Mouse (Mus musculus) kidney, embryonic 15.5 days (tissue): ENCODE data around the gene Gata1. TPM values are rescaled to one million over a fixed set of nuclear protein-coding genes. Genes with fewer than 3 reads are reported as not detected.
A peak's percentile ranks its signal among the peaks of the same experiment; 100 is the strongest.

Experiments
- ATAC-seq: fragments of 200-750 bp; cut with Nextera tagmentation; replicated peaks from 2 replicates; pipeline ENCODE4 v1.8.0; 2017; ENCODE audit warnings: moderate TSS enrichment; ENCODE audit not compliant: low FRiP score
- H3K27ac ChIP-seq: fragments of 300-500 bp; sonication (generic); 2 replicates; pipeline ENCODE4 v1.5.1; 2015; ENCODE audit warnings: mild to moderate bottlenecking, inconsistent platforms
- H3K27me3 ChIP-seq: fragments of 300-500 bp; sonication (generic); 2 replicates; pipeline ENCODE4 v1.6.1; 2015; ENCODE audit warnings: inconsistent platforms
- H3K36me3 ChIP-seq: fragments of 300-500 bp; sonication (generic); 2 replicates; pipeline ENCODE4 v1.6.1; 2015; ENCODE audit warnings: inconsistent platforms
- H3K4me1 ChIP-seq: fragments of 300-500 bp; sonication (generic); 2 replicates; pipeline ENCODE4 v1.6.1; 2015; ENCODE audit warnings: inconsistent platforms
- H3K4me2 ChIP-seq: fragments of 300-500 bp; sonication (generic); 2 replicates; pipeline ENCODE4 v1.6.1; 2015; ENCODE audit warnings: moderate library complexity, mild to moderate bottlenecking, inconsistent platforms
- H3K4me3 ChIP-seq: fragments of 300-500 bp; sonication (generic); replicated peaks from 2 replicates; pipeline ENCODE4 v1.5.1; 2015; ENCODE audit warnings: mild to moderate bottlenecking, inconsistent platforms
- H3K9ac ChIP-seq: fragments of 300-500 bp; sonication (generic); 2 replicates; pipeline ENCODE4 v1.6.1; 2015; ENCODE audit warnings: mild to moderate bottlenecking, inconsistent platforms
- H3K9me3 ChIP-seq: fragments of 300-500 bp; sonication (generic); replicated peaks from 2 replicates; pipeline ENCODE4 v1.6.1; 2016; ENCODE audit warnings: inconsistent platforms
- whole genome bisulfite sequencing: fragments of 180-500 bp; shearing (Covaris S2); methylation state at CpG from one replicate; pipeline ENCODE4 v1.1.7; 2015; ENCODE audit warnings: mixed read lengths; 5-methylcytosine and 5-hydroxymethylcytosine counted together
- polyA plus RNA-seq: library from polyadenylated mRNA; unstranded; fragments of >200 nt; fragmentation: Nextera tagmentation; extraction: Ambion mirVana; gene quantifications from 2 replicates; pipeline ENCODE4 v1.2.1, GENCODE M21; 2015

Gene Gata1
- polyA plus RNA-seq, 1 experiment from 2014 or later: 2.3 TPM

DNA sequence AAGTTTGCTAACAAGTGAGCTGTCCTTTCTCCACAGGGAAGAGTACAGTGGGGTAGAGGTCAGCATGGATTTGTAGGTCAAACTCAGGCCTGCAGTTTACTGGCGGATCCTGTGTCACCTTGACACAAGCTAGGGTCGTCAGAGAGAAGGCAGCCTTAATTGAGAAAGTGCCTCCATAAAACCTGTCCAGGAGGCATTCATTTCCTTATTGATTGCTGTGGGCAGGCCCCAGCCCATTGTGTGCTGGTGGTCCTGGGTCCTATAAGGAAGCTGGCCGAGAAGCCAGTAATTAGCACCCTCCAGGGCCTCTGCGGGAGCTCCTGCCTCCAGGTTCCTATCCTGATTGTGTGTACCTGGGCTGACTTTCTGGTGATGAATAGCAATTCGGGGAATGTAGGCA lies 24.1 kb upstream of the Gata1 start:
- Histone ChIP-seq H3K9me3 (no peaks in the 10 kb centered on the region), H3K36me3 (no peaks in the 10 kb centered on the region), H3K4me2 (no peak overlapping the region), H3K4me1 (no peaks in the 10 kb centered on the region), H3K27me3 (no peaks in the 10 kb centered on the region), H3K4me3 (no peak overlapping the region), H3K27ac (no peak overlapping the region), H3K9ac (no peak overlapping the region)
- 20% methylated on average over 5 of the region's 5 CpGs for WGBS
- ATAC-seq: no peak

DNA sequence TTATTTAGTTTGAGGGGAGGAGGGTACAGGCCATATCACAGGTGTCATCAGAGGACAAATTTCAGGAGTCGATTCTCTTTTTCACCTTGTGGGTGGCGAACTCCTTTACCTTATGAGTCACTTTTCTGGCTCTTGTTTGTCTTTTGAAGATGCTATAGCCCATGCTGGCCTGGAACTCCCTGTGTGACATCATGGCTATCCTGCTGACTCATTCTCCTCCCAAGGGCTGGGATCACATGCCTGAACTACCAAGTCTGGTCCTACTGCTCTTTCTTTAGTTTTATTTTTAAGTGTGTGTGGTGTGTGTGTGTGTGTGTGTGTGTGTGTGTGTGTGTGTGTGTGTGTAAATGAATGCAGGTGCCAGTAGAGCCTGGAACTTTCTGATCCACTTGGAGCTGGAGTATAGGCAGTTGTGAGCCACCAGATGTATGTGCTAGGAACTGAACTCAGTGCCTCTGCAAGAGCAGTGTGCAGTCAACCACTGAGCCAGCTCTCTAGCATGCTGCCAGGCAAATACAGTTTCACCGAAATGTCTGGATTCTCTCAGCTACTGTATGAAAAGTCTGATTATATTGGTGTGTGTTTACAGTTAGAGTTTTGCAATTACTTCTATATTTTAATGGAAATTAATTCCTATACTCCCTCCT lies 22.8 kb upstream of the Gata1 start:
- H3K36me3 ChIP-seq: no peaks in the 10 kb centered on the region
- 77% methylated on average over 3 of the region's 3 CpGs for WGBS

DNA sequence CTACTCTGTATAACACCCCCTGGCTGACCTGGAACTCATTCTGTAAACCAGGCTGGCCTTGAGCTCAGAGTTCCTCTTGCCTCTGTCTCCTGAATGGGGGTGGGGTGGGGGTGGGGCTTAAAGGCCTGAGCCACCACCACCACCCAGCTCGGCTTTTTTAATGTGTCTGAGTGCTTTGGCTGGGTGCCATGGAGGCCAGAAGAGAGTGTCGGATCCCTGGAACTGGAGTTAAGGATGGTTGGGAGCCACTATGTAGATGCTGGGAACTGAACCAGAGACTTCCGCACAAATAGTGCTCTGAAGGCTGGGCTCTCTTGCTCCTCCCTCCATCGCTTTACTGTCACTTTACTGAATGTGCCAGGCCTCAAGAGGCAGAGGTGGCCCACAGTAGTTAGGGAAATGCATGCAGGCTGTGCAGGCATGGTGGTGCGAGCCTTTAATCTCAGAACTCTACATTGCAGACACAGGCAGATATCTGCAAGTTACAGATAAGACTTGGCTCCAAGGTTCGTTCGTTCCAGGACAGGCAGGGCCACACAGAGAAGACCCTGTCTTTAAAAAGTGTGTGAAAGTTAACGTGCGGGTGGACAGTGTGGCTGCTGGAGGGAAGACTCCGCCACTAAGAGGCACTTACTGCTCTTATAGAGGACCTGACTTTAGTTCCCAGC lies 15.3 kb upstream of the Gata1 start:
- Histone ChIP-seq H3K4me2 (no peak overlapping the region), H3K27me3 (no peaks in the 10 kb centered on the region), H3K9me3 (no peaks in the 10 kb centered on the region), H3K36me3 (no peaks in the 10 kb centered on the region), H3K9ac (no peak overlapping the region), H3K27ac (0 out of 2 replicates have a peak overlapping the region, but pooled peaks have one; percentile 45), H3K4me1 (no peaks in the 10 kb centered on the region), H3K4me3 (no peak overlapping the region)
- no peak for ATAC-seq
- WGBS: 74% methylated on average over 10 of the region's 10 CpGs

More for the DNA sequence above, 22.8 kb upstream of the Gata1 start:
- Histone ChIP-seq H3K9me3 (no peaks in the 10 kb centered on the region), H3K4me1 (no peaks in the 10 kb centered on the region), H3K9ac (no peak overlapping the region), H3K27me3 (no peaks in the 10 kb centered on the region), H3K27ac (no peak overlapping the region), H3K4me2 (no peak overlapping the region), H3K4me3 (no peak overlapping the region)
- ATAC-seq: no peak

DNA sequence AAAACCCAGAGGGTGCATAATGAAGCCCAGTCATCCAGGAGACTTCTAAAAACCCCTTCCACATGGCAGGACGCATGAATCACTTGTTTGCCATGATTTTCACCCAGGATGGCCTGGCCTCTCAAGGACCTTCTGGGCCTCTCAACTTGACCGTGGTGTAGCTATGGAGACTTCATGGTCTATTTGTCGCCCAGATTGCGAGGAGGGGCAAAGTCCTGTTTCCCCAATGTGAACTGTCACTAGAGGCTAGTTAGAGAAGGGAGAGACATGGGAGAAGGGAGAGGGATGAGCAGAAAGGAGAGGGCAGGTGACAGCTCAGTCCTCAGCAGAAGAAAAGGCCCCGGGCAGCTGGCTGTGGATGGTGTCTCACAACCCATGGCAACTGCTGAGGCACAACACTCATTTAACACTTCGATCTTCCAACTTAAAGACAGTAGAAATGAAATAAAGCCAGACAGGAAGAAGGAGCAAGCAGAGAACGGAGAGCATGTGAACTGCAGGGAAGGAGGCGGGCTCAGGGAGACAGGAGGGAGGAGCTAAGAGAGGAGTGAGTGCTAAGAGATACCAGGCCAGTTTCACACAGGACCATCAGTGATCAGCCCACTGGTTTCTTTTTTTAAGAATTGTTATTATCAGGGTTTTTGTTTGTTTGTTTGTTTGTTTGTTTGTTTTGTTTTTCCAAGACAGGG lies 14.7 kb upstream of the Gata1 start:
- no peak overlapping the region for H3K4me2 ChIP-seq

DNA sequence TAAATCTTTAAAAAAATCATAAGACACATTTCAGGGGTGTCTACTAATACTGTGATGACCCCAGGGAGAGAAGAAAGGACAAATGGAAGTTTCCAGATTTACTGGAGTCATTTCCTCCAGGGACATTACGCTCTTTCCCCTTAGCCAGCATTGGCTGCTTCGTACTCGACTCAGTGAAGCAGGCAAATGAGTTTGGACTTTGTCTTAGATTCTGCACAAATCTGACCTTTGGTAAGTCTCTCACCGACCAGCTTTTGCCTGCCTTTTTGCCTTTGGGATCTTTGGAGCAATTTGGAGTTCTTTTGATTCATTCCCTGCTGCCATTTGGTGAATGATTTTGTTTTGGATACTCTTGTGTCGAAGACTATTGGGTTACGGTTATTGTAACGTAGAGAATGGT lies 3.5 kb upstream of the Gata1 start:
- Histone ChIP-seq H3K4me2 (no peak overlapping the region), H3K36me3 (no peaks in the 10 kb centered on the region), H3K27me3 (no peaks in the 10 kb centered on the region), H3K4me1 (no peaks in the 10 kb centered on the region), H3K9ac (no peak overlapping the region), H3K9me3 (no peaks in the 10 kb centered on the region), H3K27ac (no peak overlapping the region), H3K4me3 (no peak overlapping the region)
- ATAC-seq: no peak
- 84% methylated on average over 7 of the region's 7 CpGs for WGBS

More for the DNA sequence above, 14.7 kb upstream of the Gata1 start:
- Histone ChIP-seq H3K4me3 (no peak overlapping the region), H3K36me3 (no peaks in the 10 kb centered on the region), H3K9ac (no peak overlapping the region), H3K9me3 (no peaks in the 10 kb centered on the region), H3K27me3 (no peaks in the 10 kb centered on the region), H3K4me1 (no peaks in the 10 kb centered on the region), H3K27ac (peak overlapping the region; percentile 45; the same call in 1 of the 2 replicates)
- peak; percentile 67; the same call in 1 of the 2 replicates for ATAC-seq
- WGBS: 53% methylated on average over 8 of the region's 8 CpGs

- Histone ChIP-seq H3K4me1 (no peaks in the 10 kb centered on the region), H3K4me2 (no peak overlapping the region), H3K9me3 (no peaks in the 10 kb centered on the region), H3K4me3 (no peak overlapping the region), H3K27ac (no peak overlapping the region), H3K36me3 (no peaks in the 10 kb centered on the region), H3K27me3 (no peaks in the 10 kb centered on the region), H3K9ac (no peak overlapping the region)
- WGBS: 70% methylated on average over 4 of the region's 4 CpGs
- peak; percentile 49; the same call in 1 of the 2 replicates for ATAC-seq
These were observed 6.6 kb downstream of the Gata1 start for GRCm38 (mm10) chrX:7971292-7971691.

GRCm38 (mm10) chrX:7968899-7969298 lies 9.0 kb downstream of the Gata1 start:
- no peak overlapping the region for H3K4me2 ChIP-seq
- no peaks in the 10 kb centered on the region for H3K9me3 ChIP-seq
- H3K9ac ChIP-seq: no peak overlapping the region
- H3K27me3 ChIP-seq: no peaks in the 10 kb centered on the region
- no peak overlapping the region for H3K4me3 ChIP-seq
- 92% methylated on average over 3 of the region's 3 CpGs for WGBS
- no peak overlapping the region for H3K27ac ChIP-seq
- H3K36me3 ChIP-seq: no peaks in the 10 kb centered on the region
- H3K4me1 ChIP-seq: no peaks in the 10 kb centered on the region
- no peak for ATAC-seq

GRCm38 (mm10) chrX:7968226-7968625 lies 9.6 kb downstream of the Gata1 start:
- Histone ChIP-seq H3K9me3 (no peaks in the 10 kb centered on the region), H3K4me2 (no peak overlapping the region), H3K36me3 (no peaks in the 10 kb centered on the region), H3K4me3 (no peak overlapping the region), H3K9ac (no peak overlapping the region), H3K4me1 (no peaks in the 10 kb centered on the region), H3K27ac (no peak overlapping the region), H3K27me3 (no peaks in the 10 kb centered on the region)
- no peak for ATAC-seq
- 86% methylated on average over 8 of the region's 8 CpGs for WGBS

DNA sequence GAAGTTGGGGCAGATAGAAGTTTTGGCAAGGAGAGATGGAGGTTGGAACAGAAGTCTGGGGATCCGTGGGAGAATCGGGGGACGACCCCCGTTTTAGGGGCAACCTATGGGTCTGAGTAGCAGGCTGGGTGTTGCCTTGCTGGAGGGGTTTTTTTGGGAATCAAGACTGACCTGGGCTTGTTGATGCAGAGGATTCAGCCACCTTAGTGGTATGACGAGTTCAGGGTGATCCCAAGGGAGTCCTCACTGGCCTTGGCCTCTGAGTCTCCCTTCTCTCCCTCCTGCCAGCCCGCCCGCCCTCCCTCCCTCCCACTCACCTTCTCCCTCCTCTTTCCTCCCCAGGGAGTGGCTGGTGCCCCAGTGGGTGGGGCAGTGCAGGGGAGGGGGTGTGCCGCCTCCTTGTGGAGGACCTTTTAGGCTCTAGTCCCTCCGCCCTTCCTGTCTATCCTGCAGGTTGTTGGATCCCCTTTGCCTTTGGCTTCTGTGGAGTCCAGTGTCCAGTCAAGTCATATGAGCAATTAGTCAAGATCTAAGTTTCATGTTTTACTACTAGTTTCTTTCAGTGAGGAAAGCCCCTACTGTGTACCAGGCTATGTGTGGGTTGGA lies 10.2 kb downstream of the Gata1 start:
- no peaks in the 10 kb centered on the region for H3K9me3 ChIP-seq
- H3K4me3 ChIP-seq: no peak overlapping the region
- ATAC-seq: no peak
- WGBS: 78% methylated on average over 9 of the region's 9 CpGs
- H3K27ac ChIP-seq: no peak overlapping the region
- H3K4me1 ChIP-seq: no peaks in the 10 kb centered on the region
- no peak overlapping the region for H3K9ac ChIP-seq
- H3K27me3 ChIP-seq: no peaks in the 10 kb centered on the region
- no peaks in the 10 kb centered on the region for H3K36me3 ChIP-seq
- no peak overlapping the region for H3K4me2 ChIP-seq

- Histone ChIP-seq H3K27me3 (no peaks in the 10 kb centered on the region), H3K27ac (no peak overlapping the region), H3K4me2 (no peak overlapping the region), H3K9ac (no peak overlapping the region), H3K36me3 (no peaks in the 10 kb centered on the region), H3K4me1 (no peaks in the 10 kb centered on the region), H3K4me3 (no peak overlapping the region), H3K9me3 (no peaks in the 10 kb centered on the region)
- ATAC-seq: no peak
- WGBS: 79% methylated on average over 4 of the region's 4 CpGs
These were observed 11.7 kb downstream of the Gata1 start for GRCm38 (mm10) chrX:7966161-7966560.

GRCm38 (mm10) chrX:7963829-7964626 lies 13.8 kb downstream of the Gata1 start:
- no peaks in the 10 kb centered on the region for H3K27me3 ChIP-seq
- no peak overlapping the region for H3K4me2 ChIP-seq
- 74% methylated on average over 7 of the region's 7 CpGs for WGBS
- H3K9me3 ChIP-seq: no peaks in the 10 kb centered on the region
- H3K27ac ChIP-seq: no peak overlapping the region
- no peak for ATAC-seq
- no peak overlapping the region for H3K9ac ChIP-seq
- H3K4me1 ChIP-seq: no peaks in the 10 kb centered on the region
- no peaks in the 10 kb centered on the region for H3K36me3 ChIP-seq
- no peak overlapping the region for H3K4me3 ChIP-seq
